ENCODE assay signal across 13 mouse cellular contexts in the genomic region with DNA sequence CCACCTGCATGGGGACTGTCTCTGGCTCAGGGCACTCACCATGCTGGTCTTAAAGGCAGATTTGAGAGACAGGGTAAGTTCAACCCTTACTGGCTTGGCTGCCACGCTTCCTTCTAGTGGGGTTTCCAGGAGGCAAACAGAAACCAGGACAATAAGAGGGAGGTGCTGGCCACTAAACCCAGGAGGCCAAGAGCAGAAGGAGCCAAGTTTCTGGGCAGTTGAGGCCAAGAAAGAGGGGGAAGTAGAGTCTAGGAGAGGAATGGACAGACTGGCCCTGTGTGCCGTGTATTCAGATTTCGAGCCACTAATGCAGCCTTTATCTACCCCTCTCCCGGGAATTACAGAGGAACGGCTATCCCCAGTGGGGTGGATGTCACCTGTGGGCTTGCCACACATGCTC.
A peak's percentile ranks its signal among the peaks of the same experiment; 100 is the strongest.
DNase-seq lines count a peak whose midpoint lies in the region; ATAC-seq and TF ChIP-seq lines count a peak whose summit lies in the region.
"Had no signal": no experiment of that assay in that cellular context is flagged by ENCODE, and none has a peak within 500 bp of the region (broad histone marks: within the 10 kb centered on the region; RNA-seq: fewer than 3 reads in every experiment).

No protein-coding gene starts in this region.

- H3K4me1 ChIP-seq in forebrain, embryonic 10.5 days, result peaks cover 54% of the 10 kb centered on the region
- peaks cover 12% of the 10 kb centered on the region; the same call in 1 of the 2 replicates for H3K4me1 ChIP-seq in forebrain, postnatal 0 days (ENCODE audit: insufficient read depth)
- peaks cover 56% of the 10 kb centered on the region for H3K4me1 ChIP-seq in intestine, embryonic 15.5 days (replicated peaks)
- peaks cover 58% of the 10 kb centered on the region for H3K4me1 ChIP-seq in intestine, embryonic 16.5 days (ENCODE audit: control insufficient read depth, insufficient read depth, low read length)
- H3K4me1 ChIP-seq in heart, embryonic 16.5 days (ENCODE audit: control insufficient read depth, insufficient read depth, low read length), result peaks cover 50% of the 10 kb centered on the region
- peaks cover 61% of the 10 kb centered on the region for H3K4me1 ChIP-seq in neural tube, embryonic 13.5 days (replicated peaks)

- no peak overlapping the region for H3K4me3 ChIP-seq in forebrain, embryonic 10.5 days
- no peak overlapping the region for H3K4me3 ChIP-seq in forebrain, postnatal 0 days (ENCODE audit: low read depth, low read length)
- H3K4me3 ChIP-seq in intestine, embryonic 15.5 days (replicated peaks), result no peak overlapping the region
- H3K4me3 ChIP-seq in intestine, embryonic 16.5 days (ENCODE audit: low read length), result no peak overlapping the region
- peak overlapping the region; percentile 45 for H3K4me3 ChIP-seq in heart, embryonic 16.5 days (ENCODE audit: low read length)
- peak overlapping the region; percentile 29 for H3K4me3 ChIP-seq in neural tube, embryonic 13.5 days
- H3K4me3 ChIP-seq: erythroblast, embryonic 14.5 days; hindbrain, embryonic 15.5 days had no signal

- ATAC-seq in forebrain, postnatal 0 days, result no peak
- ATAC-seq in intestine, embryonic 15.5 days, result no peak
- ATAC-seq in intestine, embryonic 16.5 days, result no peak
- ATAC-seq in heart, embryonic 16.5 days (replicated peaks; ENCODE audit: extremely low read depth, insufficient read depth, low FRiP score), result no peak
- no peak for ATAC-seq in neural tube, embryonic 13.5 days (ENCODE audit: low read depth)

- H3K36me3 ChIP-seq in forebrain, embryonic 10.5 days (replicated peaks), result peaks cover 5% of the 10 kb centered on the region; the same call in 1 of the 2 replicates
- no peaks in the 10 kb centered on the region for H3K36me3 ChIP-seq in forebrain, postnatal 0 days (ENCODE audit: insufficient read depth)
- H3K36me3 ChIP-seq in intestine, embryonic 15.5 days, result no peaks in the 10 kb centered on the region
- no peaks in the 10 kb centered on the region for H3K36me3 ChIP-seq in intestine, embryonic 16.5 days (ENCODE audit: control insufficient read depth, insufficient read depth, low read length)
- no peaks in the 10 kb centered on the region for H3K36me3 ChIP-seq in heart, embryonic 16.5 days (ENCODE audit: control insufficient read depth, insufficient read depth)
- H3K36me3 ChIP-seq in neural tube, embryonic 13.5 days, result no peaks in the 10 kb centered on the region
- H3K36me3 ChIP-seq: hindbrain, embryonic 15.5 days had no signal

- H3K27ac ChIP-seq in forebrain, embryonic 10.5 days, result peak overlapping the region; percentile 80; the same call in 1 of the 2 replicates
- no peak overlapping the region for H3K27ac ChIP-seq in forebrain, postnatal 0 days (ENCODE audit: low read depth, low read length)
- no peak overlapping the region for H3K27ac ChIP-seq in intestine, embryonic 15.5 days
- no peak overlapping the region for H3K27ac ChIP-seq in intestine, embryonic 16.5 days (ENCODE audit: low read length)
- peak overlapping the region; percentile 82; the same call in 1 of the 2 replicates for H3K27ac ChIP-seq in heart, embryonic 16.5 days (ENCODE audit: low read length)
- peak overlapping the region; percentile 46 for H3K27ac ChIP-seq in neural tube, embryonic 13.5 days (replicated peaks)
- H3K27ac ChIP-seq: hindbrain, embryonic 15.5 days had no signal

- no peaks in the 10 kb centered on the region for H3K9me3 ChIP-seq in forebrain, embryonic 10.5 days
- no peaks in the 10 kb centered on the region for H3K9me3 ChIP-seq in forebrain, postnatal 0 days (ENCODE audit: low read length)
- H3K9me3 ChIP-seq in intestine, embryonic 15.5 days, result no peaks in the 10 kb centered on the region
- H3K9me3 ChIP-seq in intestine, embryonic 16.5 days (ENCODE audit: control insufficient read depth, low read length), result no peaks in the 10 kb centered on the region
- no peaks in the 10 kb centered on the region for H3K9me3 ChIP-seq in heart, embryonic 16.5 days (replicated peaks; ENCODE audit: control insufficient read depth, low read length)
- no peaks in the 10 kb centered on the region for H3K9me3 ChIP-seq in neural tube, embryonic 13.5 days
- H3K9me3 ChIP-seq: hindbrain, embryonic 15.5 days had no signal

- DNase-seq in forebrain, embryonic 10.5 days (ENCODE audit: extremely low spot score, low spot score), result no peak
- no peak for DNase-seq in forebrain, postnatal 0 days
- no peak for DNase-seq in right cerebral cortex, postnatal 36 days (ENCODE audit: low spot score in 2 of 2)
- no peak for DNase-seq in adrenal gland, adult 2 months
- DNase-seq: cerebellum, adult 11-12 months; kidney, postnatal 4 days; lung, adult 18-20 months had no signal

- peaks cover 6% of the 10 kb centered on the region; the same call in 1 of the 2 replicates for H3K27me3 ChIP-seq in forebrain, embryonic 10.5 days (ENCODE audit: poor library complexity, severe bottlenecking)
- H3K27me3 ChIP-seq in forebrain, postnatal 0 days (ENCODE audit: insufficient read depth, low read length), result no peaks in the 10 kb centered on the region
- H3K27me3 ChIP-seq in intestine, embryonic 15.5 days (replicated peaks), result no peaks in the 10 kb centered on the region
- no peaks in the 10 kb centered on the region for H3K27me3 ChIP-seq in intestine, embryonic 16.5 days (replicated peaks; ENCODE audit: control insufficient read depth, insufficient read depth, low read length)
- no peaks in the 10 kb centered on the region for H3K27me3 ChIP-seq in heart, embryonic 16.5 days (ENCODE audit: control insufficient read depth, insufficient read depth, low read length)
- no peaks in the 10 kb centered on the region for H3K27me3 ChIP-seq in neural tube, embryonic 13.5 days
- H3K27me3 ChIP-seq: hindbrain, embryonic 15.5 days had no signal

- H3K4me2 ChIP-seq in forebrain, postnatal 0 days (ENCODE audit: low read depth), result no peak overlapping the region
- H3K4me2 ChIP-seq in intestine, embryonic 15.5 days (replicated peaks), result peak overlapping the region; percentile 35; the same call in 1 of the 2 replicates
- H3K4me2 ChIP-seq in intestine, embryonic 16.5 days (ENCODE audit: low read depth, low read length), result no peak overlapping the region
- H3K4me2 ChIP-seq in heart, embryonic 16.5 days (ENCODE audit: low read depth, low read length), result peak overlapping the region; percentile 58
- peak overlapping the region; percentile 49 for H3K4me2 ChIP-seq in neural tube, embryonic 13.5 days
- H3K4me2 ChIP-seq: hindbrain, embryonic 15.5 days had no signal

- no peak overlapping the region for H3K9ac ChIP-seq in forebrain, postnatal 0 days
- H3K9ac ChIP-seq in intestine, embryonic 15.5 days, result no peak overlapping the region
- H3K9ac ChIP-seq in intestine, embryonic 16.5 days (ENCODE audit: low read depth, low read length), result no peak overlapping the region
- H3K9ac ChIP-seq in heart, embryonic 16.5 days (ENCODE audit: low read length), result peak overlapping the region; percentile 67
- 0 out of 2 replicates have a peak overlapping the region, but pooled peaks have one; percentile 58 for H3K9ac ChIP-seq in neural tube, embryonic 13.5 days
- H3K9ac ChIP-seq: hindbrain, embryonic 15.5 days had no signal

- no peak for TF ChIP-seq CTCF in forebrain, postnatal 0 days (IDR thresholded peaks at IDR 0.05; ENCODE audit: low read depth)

- 78% methylated on average over 5 of the region's 5 CpGs for WGBS in forebrain, embryonic 10.5 days
- 74% methylated on average over 5 of the region's 5 CpGs for WGBS in forebrain, postnatal 0 days
- WGBS in intestine, embryonic 15.5 days, result 78% methylated on average over 5 of the region's 5 CpGs
- 66% methylated on average over 5 of the region's 5 CpGs for WGBS in intestine, embryonic 16.5 days
- 49% methylated on average over 5 of the region's 5 CpGs for WGBS in heart, embryonic 16.5 days
- WGBS in neural tube, embryonic 13.5 days, result 66% methylated on average over 5 of the region's 5 CpGs

Comparison
In these comparisons a context has a peak if more than half of its experiments do, and no peak if none do; other contexts are left out.
1. H3K27ac ChIP-seq: peak in forebrain, embryonic 10.5 days (single experiment), heart, embryonic 16.5 days (single experiment) and neural tube, embryonic 13.5 days (single experiment); none in forebrain, postnatal 0 days (single experiment), intestine, embryonic 15.5 days (single experiment) and intestine, embryonic 16.5 days (single experiment).
2. H3K4me2 ChIP-seq: peak in intestine, embryonic 15.5 days (single experiment), heart, embryonic 16.5 days (single experiment) and neural tube, embryonic 13.5 days (single experiment); none in forebrain, postnatal 0 days (single experiment) and intestine, embryonic 16.5 days (single experiment).
3. H3K4me3 ChIP-seq: peak in heart, embryonic 16.5 days (single experiment) and neural tube, embryonic 13.5 days (single experiment); none in forebrain, embryonic 10.5 days (single experiment), forebrain, postnatal 0 days (single experiment), intestine, embryonic 15.5 days (single experiment) and intestine, embryonic 16.5 days (single experiment).
4. H3K9ac ChIP-seq: peak in heart, embryonic 16.5 days (single experiment) and neural tube, embryonic 13.5 days (single experiment); none in forebrain, postnatal 0 days (single experiment), intestine, embryonic 15.5 days (single experiment) and intestine, embryonic 16.5 days (single experiment).